Mouse (Mus musculus) heart, embryonic 14.5 days (tissue): Measurements from ENCODE around the gene Rft1. TPM values are rescaled to one million over a fixed set of nuclear protein-coding genes. Genes with fewer than 3 reads are reported as not detected.

ENCODE experiments used
- ATAC-seq: fragments of 200-750 bp; cut with Nextera tagmentation; 2 replicates; pipeline ENCODE4 v1.8.0; 2017; ENCODE audit warnings: low read depth, moderate TSS enrichment; ENCODE audit not compliant: insufficient number of reproducible peaks, insufficient read depth, low FRiP score
- H3K27ac ChIP-seq, 2 experiments: fragments of 200-500 bp in 1 of 2; fragments of 300-500 bp in 1 of 2; sonication (generic) in 1 of 2; replicated peaks in 1 of 2; 2 replicates each; pipeline ENCODE4 v1.5.1; 2012 to 2014; ENCODE audit warnings: low read depth in 2 of 2, low read length in 2 of 2, control low read depth in 1 of 2, mild to moderate bottlenecking in 1 of 2, mixed read lengths in 1 of 2; ENCODE audit not compliant: control insufficient read depth in 1 of 2, insufficient read depth in 1 of 2
- H3K27me3 ChIP-seq: fragments of 300-500 bp; sonication (generic); 2 replicates; pipeline ENCODE4 v1.6.1; 2014; ENCODE audit warnings: mild to moderate bottlenecking, low read length, control low read depth; ENCODE audit not compliant: control insufficient read depth, insufficient read depth
- H3K36me3 ChIP-seq: fragments of 300-500 bp; sonication (generic); 2 replicates; pipeline ENCODE4 v1.6.1; 2014; ENCODE audit warnings: mild to moderate bottlenecking, control low read depth, low read length, mixed read lengths; ENCODE audit not compliant: control insufficient read depth, insufficient read depth
- H3K4me1 ChIP-seq, 2 experiments: fragments of 200-500 bp in 1 of 2; fragments of 300-500 bp in 1 of 2; sonication (generic) in 1 of 2; 2 replicates each; pipeline ENCODE4 v1.6.1; 2012 to 2014; ENCODE audit warnings: low read length in 2 of 2, control low read depth in 1 of 2, mixed read lengths in 1 of 2; ENCODE audit not compliant: control insufficient read depth in 2 of 2, insufficient read depth in 2 of 2
- H3K4me2 ChIP-seq: fragments of 300-500 bp; sonication (generic); 2 replicates; pipeline ENCODE4 v1.6.1; 2014; ENCODE audit warnings: mild to moderate bottlenecking, low read length
- H3K4me3 ChIP-seq, 2 experiments: fragments of 200-500 bp in 1 of 2; fragments of 300-500 bp in 1 of 2; sonication (generic) in 1 of 2; 2 replicates each; pipeline ENCODE4 v1.5.1; 2012 to 2014; ENCODE audit warnings: low read length in 2 of 2, mild to moderate bottlenecking in 2 of 2, control low read depth in 1 of 2, low read depth in 1 of 2, moderate library complexity in 1 of 2; ENCODE audit not compliant: control insufficient read depth in 1 of 2, insufficient read depth in 1 of 2
- H3K9ac ChIP-seq: fragments of 300-500 bp; sonication (generic); 2 replicates; pipeline ENCODE4 v1.6.1; 2014; ENCODE audit warnings: mild to moderate bottlenecking, low read length
- H3K9me3 ChIP-seq: fragments of 300-500 bp; sonication (generic); 2 replicates; pipeline ENCODE4 v1.6.1; 2016; ENCODE audit warnings: low read length, control low read depth; ENCODE audit not compliant: control insufficient read depth
- WGBS: fragments of 180-500 bp; shearing (Covaris S2); extraction: QIAGEN DNeasy Blood & Tissue Kit; methylation state at CpG from one replicate; pipeline ENCODE4 v1.1.7; 2014; 5-methylcytosine and 5-hydroxymethylcytosine counted together
- polyA plus RNA-seq: library from polyadenylated mRNA; unstranded; fragments of >200 nt; fragmentation: Nextera tagmentation; extraction: Ambion mirVana; gene quantifications from 2 replicates; pipeline ENCODE4 v1.2.1, GENCODE M21; 2014

The Rft1 gene
- polyA plus RNA-seq, 1 experiment from 2014 or later = 11.8 TPM

GRCm38 (mm10) chr14:30731896-30732295, 77.7 kb downstream of the Rft1 start:
- no peak overlapping the region for H3K4me3 ChIP-seq
- ATAC-seq = no peak
- H3K4me2 ChIP-seq = no peak overlapping the region
- no peaks in the 10 kb centered on the region for H3K9me3 ChIP-seq
- no peak overlapping the region for H3K9ac ChIP-seq
- H3K4me1 ChIP-seq = peaks cover 0 to 3% of the 10 kb centered on the region in 2 experiments; a peak in 1 of 4 replicates
- H3K36me3 ChIP-seq = no peaks in the 10 kb centered on the region
- H3K27me3 ChIP-seq = no peaks in the 10 kb centered on the region
- no peak overlapping the region for H3K27ac ChIP-seq
- WGBS = 60% methylated on average over 3 of the region's 3 CpGs

DNA sequence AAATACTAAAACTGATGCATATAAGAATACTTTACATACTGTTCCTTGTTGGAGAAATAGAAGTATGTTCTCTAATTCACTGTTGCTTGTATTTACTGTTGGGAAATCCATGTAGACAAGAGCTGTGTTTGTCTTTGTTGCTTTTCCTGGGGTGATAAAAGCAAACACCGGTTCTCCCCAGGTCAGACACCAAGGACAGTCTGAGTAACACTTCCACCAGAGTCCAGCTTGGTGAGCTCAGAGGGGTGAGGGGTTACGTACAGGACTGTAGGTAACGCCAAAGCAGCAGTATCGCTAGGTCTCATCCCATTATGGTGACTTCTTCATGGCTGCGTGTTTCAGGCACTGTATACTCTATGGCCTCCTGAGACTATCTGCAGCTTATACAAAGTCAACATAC, 80.5 kb downstream of the Rft1 start:
- Histone ChIP-seq H3K27me3 (no peaks in the 10 kb centered on the region), H3K36me3 (no peaks in the 10 kb centered on the region), H3K4me3 (no peak overlapping the region), H3K4me1 (peaks cover 0 to 3% of the 10 kb centered on the region in 2 experiments; a peak in 1 of 4 replicates), H3K27ac (no peak overlapping the region), H3K4me2 (no peak overlapping the region), H3K9ac (no peak overlapping the region), H3K9me3 (no peaks in the 10 kb centered on the region)
- no peak for ATAC-seq
- 91% methylated on average over 5 of the region's 5 CpGs for WGBS

GRCm38 (mm10) chr14:30735810-30736209, 81.7 kb downstream of the Rft1 start:
- ATAC-seq = no peak
- no peak overlapping the region for H3K27ac ChIP-seq
- peaks cover 0 to 3% of the 10 kb centered on the region in 2 experiments; a peak in 1 of 4 replicates for H3K4me1 ChIP-seq
- H3K36me3 ChIP-seq = no peaks in the 10 kb centered on the region
- H3K4me2 ChIP-seq = no peak overlapping the region
- H3K9ac ChIP-seq = no peak overlapping the region
- no peaks in the 10 kb centered on the region for H3K27me3 ChIP-seq
- no peak overlapping the region for H3K4me3 ChIP-seq
- 66% methylated on average over 3 of the region's 3 CpGs for WGBS
- H3K9me3 ChIP-seq = no peaks in the 10 kb centered on the region

- Histone ChIP-seq H3K27ac (no peak overlapping the region), H3K4me1 (peaks cover 0 to 3% of the 10 kb centered on the region in 2 experiments; a peak in 1 of 4 replicates), H3K9ac (no peak overlapping the region), H3K4me2 (no peak overlapping the region), H3K4me3 (no peak overlapping the region), H3K27me3 (no peaks in the 10 kb centered on the region), H3K9me3 (no peaks in the 10 kb centered on the region), H3K36me3 (no peaks in the 10 kb centered on the region)
- 92% methylated on average over 1 of the region's 1 CpGs for WGBS
- no peak for ATAC-seq
Observed at GRCm38 (mm10) chr14:30736413-30736812, 82.3 kb downstream of the Rft1 start.

Other genes with a start within 250 kb of the Rft1 start
- gene Dcp1a, start 174.8 kb upstream of the Rft1 start, polyA plus RNA-seq = 16.1 and 20.8 TPM in 2 replicates
- gene Cacna1d, start 162.9 kb upstream of the Rft1 start, polyA plus RNA-seq = 9.5 and 13.1 TPM in 2 replicates
- 31.5 and 46.1 TPM in 2 replicates for gene Tkt, start 106.0 kb upstream of the Rft1 start, polyA plus RNA-seq
- 38.4 and 38.6 TPM in 2 replicates for gene Prkcd, start 28.1 kb upstream of the Rft1 start, polyA plus RNA-seq
- gene Sfmbt1, start 60.5 kb downstream of the Rft1 start, polyA plus RNA-seq = 11.1 TPM in 2 replicates
- gene Tmem110, start 171.2 kb downstream of the Rft1 start, polyA plus RNA-seq = 15.4 and 16.3 TPM in 2 replicates
- 3.3 and 4.3 TPM in 2 replicates for gene Mustn1, start 224.8 kb downstream of the Rft1 start, polyA plus RNA-seq
- 0.27 and 0.53 TPM in 2 replicates for gene Itih4, start 232.1 kb downstream of the Rft1 start, polyA plus RNA-seq